Mouse (Mus musculus) heart, embryonic 16.5 days (tissue): ENCODE data around the gene Fbxw11. TPM values are rescaled to one million over a fixed set of nuclear protein-coding genes. Genes with fewer than 3 reads are reported as not detected.

Experiments
- ATAC-seq: fragments of 200-750 bp; cut with Nextera tagmentation; replicated peaks from 2 replicates; pipeline ENCODE4 v1.8.0; 2017; ENCODE audit warnings: moderate number of reproducible peaks; ENCODE audit not compliant: insufficient read depth, low FRiP score; ENCODE audit errors: extremely low read depth
- H3K27ac ChIP-seq: fragments of 300-500 bp; sonication (generic); 2 replicates; pipeline ENCODE4 v1.5.1; 2014; ENCODE audit warnings: mild to moderate bottlenecking, low read length, control low read depth, moderate library complexity
- H3K27me3 ChIP-seq: fragments of 300-500 bp; sonication (generic); 2 replicates; pipeline ENCODE4 v1.6.1; 2014; ENCODE audit warnings: low read length, mixed read lengths; ENCODE audit not compliant: control insufficient read depth, insufficient read depth
- H3K36me3 ChIP-seq: fragments of 300-500 bp; sonication (generic); 2 replicates; pipeline ENCODE4 v1.6.1; 2014; ENCODE audit not compliant: control insufficient read depth, insufficient read depth
- H3K4me1 ChIP-seq: fragments of 300-500 bp; sonication (generic); 2 replicates; pipeline ENCODE4 v1.6.1; 2014; ENCODE audit warnings: low read length, mixed read lengths; ENCODE audit not compliant: control insufficient read depth, insufficient read depth
- H3K4me2 ChIP-seq: fragments of 300-500 bp; sonication (generic); 2 replicates; pipeline ENCODE4 v1.6.1; 2014; ENCODE audit warnings: low read depth, mild to moderate bottlenecking, control low read depth, low read length
- H3K4me3 ChIP-seq: fragments of 300-500 bp; sonication (generic); 2 replicates; pipeline ENCODE4 v1.5.1; 2014; ENCODE audit warnings: mild to moderate bottlenecking, control low read depth, low read length
- H3K9ac ChIP-seq: fragments of 300-500 bp; sonication (generic); 2 replicates; pipeline ENCODE4 v1.6.1; 2014; ENCODE audit warnings: low read length, control low read depth
- H3K9me3 ChIP-seq: fragments of 300-500 bp; sonication (generic); replicated peaks from 2 replicates; pipeline ENCODE4 v1.6.1; 2016; ENCODE audit warnings: low read length; ENCODE audit not compliant: control insufficient read depth
- WGBS: fragments of 180-500 bp; shearing (Covaris S2); extraction: QIAGEN DNeasy Blood & Tissue Kit; methylation state at CpG from one replicate; pipeline ENCODE4 v1.1.7; 2014; 5-methylcytosine and 5-hydroxymethylcytosine counted together
- polyA plus RNA-seq: library from polyadenylated mRNA; unstranded; fragments of >200 nt; fragmentation: Nextera tagmentation; extraction: Ambion mirVana; gene quantifications from 2 replicates; pipeline ENCODE4 v1.2.1, GENCODE M21; 2015

The Fbxw11 gene
- polyA plus RNA-seq: 63.5 and 70.5 TPM in 2 replicates

- ATAC-seq: peak; percentile 92
- H3K4me2 ChIP-seq: peak within 1 kb of the TSS; percentile 82
- WGBS: under 1% methylated on average over 54 of the region's 64 CpGs
- peaks cover 26% of the 10 kb centered on the region for H3K4me1 ChIP-seq
- H3K4me3 ChIP-seq: peak within 1 kb of the TSS; percentile 97
- no peaks in the 10 kb centered on the region for H3K36me3 ChIP-seq
- peak within 1 kb of the TSS; percentile 97 for H3K27ac ChIP-seq
- H3K9ac ChIP-seq: peak within 1 kb of the TSS; percentile 98
- no peaks in the 10 kb centered on the region for H3K27me3 ChIP-seq
- no peaks in the 10 kb centered on the region for H3K9me3 ChIP-seq
Measured at GRCm38 (mm10) chr11:32642249-32642876, at the start of gene Fbxw11. TSS of gene Fbxw11 (plus strand) at chr11:32642724.

GRCm38 (mm10) chr11:32593081-32593480 lies 49.4 kb upstream of the Fbxw11 start:
- 78% methylated on average over 7 of the region's 7 CpGs for WGBS

DNA sequence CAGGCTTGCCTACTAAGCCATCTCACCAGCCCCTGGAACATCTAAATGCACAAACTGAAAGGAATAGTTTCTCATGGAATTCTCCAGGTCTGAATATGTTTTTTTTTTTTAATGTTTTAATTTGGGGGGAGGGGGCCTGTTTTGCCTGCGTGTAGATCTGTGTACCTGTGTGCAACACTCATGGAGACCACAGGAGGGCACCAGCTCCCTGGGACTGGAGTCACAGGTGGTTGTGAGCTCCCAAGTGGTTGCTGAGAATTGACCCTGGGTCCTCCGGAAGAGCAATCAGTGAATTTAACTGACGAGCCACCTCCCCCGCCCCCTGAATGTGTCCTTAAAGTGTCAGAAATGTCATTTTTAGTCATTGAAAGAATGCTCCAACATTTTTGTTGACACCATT lies 48.4 kb upstream of the Fbxw11 start:
- Histone ChIP-seq H3K4me3 (no peak overlapping the region), H3K27me3 (no peaks in the 10 kb centered on the region), H3K4me1 (no peaks in the 10 kb centered on the region), H3K9ac (no peak overlapping the region), H3K36me3 (peaks cover 3% of the 10 kb centered on the region), H3K4me2 (no peak overlapping the region), H3K27ac (no peak overlapping the region), H3K9me3 (peaks cover 4% of the 10 kb centered on the region; the same call in 1 of the 2 replicates)
- WGBS: 85% methylated on average over 4 of the region's 4 CpGs
- no peak for ATAC-seq

More at GRCm38 (mm10) chr11:32593081-32593480, 49.4 kb upstream of the Fbxw11 start:
- Histone ChIP-seq H3K9ac (no peak overlapping the region), H3K4me1 (no peaks in the 10 kb centered on the region), H3K36me3 (peaks cover 3% of the 10 kb centered on the region), H3K4me3 (no peak overlapping the region), H3K27me3 (no peaks in the 10 kb centered on the region), H3K9me3 (peaks cover 4% of the 10 kb centered on the region; the same call in 1 of the 2 replicates), H3K27ac (no peak overlapping the region), H3K4me2 (no peak overlapping the region)
- ATAC-seq: no peak

DNA sequence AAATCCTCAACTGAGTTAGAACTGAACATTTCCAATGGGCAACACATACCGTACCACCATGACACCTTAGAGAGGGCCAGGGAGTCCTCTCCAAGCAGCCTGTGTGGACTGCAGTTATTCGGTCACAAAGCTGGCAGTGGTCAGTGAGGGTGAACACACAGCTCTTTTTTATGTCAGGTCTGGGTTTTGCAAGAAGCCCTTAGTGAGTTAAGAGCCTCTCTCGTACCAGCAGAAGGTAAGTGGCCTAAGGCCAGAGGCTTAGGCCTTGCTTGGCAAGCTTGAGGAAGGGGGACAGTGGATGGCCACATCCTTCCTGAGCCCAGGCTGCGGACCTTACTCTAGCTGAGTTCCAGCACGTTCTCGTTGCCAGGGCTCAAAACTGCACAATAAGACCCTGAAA lies 42.2 kb upstream of the Fbxw11 start:
- Histone ChIP-seq H3K4me1 (peaks cover 15% of the 10 kb centered on the region), H3K27me3 (no peaks in the 10 kb centered on the region), H3K4me2 (no peak overlapping the region), H3K36me3 (no peaks in the 10 kb centered on the region), H3K9ac (no peak overlapping the region), H3K9me3 (no peaks in the 10 kb centered on the region; the same call in 1 of the 2 replicates), H3K4me3 (no peak overlapping the region), H3K27ac (no peak overlapping the region)
- ATAC-seq: no peak
- 89% methylated on average over 6 of the region's 6 CpGs for WGBS

DNA sequence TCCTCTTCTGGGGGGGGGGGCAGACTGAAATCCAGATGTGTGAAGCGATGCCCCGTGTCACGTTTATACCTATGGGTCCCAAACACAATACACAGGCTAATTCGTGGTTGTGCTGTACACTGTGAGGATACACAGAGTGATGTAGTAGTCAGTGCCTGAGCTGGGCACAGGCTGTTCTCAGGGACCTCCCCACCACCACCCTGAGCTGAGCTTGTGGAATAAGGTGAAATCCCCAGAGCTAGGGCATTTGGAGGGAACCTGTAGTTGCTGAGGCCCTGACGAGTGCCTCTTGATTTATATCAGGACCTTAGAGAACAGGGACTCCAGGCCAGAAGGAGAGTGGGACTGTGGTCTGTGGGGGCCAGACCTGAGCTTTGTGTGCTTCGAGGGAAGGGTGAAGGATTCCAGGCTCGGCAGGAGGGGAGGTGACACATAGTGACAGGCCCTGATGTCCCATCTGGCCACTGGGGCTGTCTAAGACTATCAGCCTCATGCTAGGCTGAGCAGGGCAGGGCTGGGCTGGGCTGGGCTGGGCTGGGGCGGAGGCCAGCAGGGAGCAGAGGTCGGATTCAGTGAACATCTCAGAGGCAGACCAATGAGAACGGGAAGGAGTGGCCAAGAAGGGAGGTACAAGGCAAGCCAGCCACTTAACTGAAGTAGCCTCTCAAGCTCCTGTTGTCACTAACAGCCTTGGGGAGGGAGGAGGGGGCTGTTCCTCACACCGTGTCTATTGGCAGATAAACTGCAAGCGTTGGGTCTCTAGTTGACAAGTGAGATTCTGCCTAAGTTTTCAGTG lies 40.8 kb upstream of the Fbxw11 start:
- H3K27ac ChIP-seq: no peak overlapping the region
- 39% methylated on average over 12 of the region's 12 CpGs for WGBS
- H3K4me1 ChIP-seq: peaks cover 16% of the 10 kb centered on the region
- H3K4me3 ChIP-seq: no peak overlapping the region
- no peaks in the 10 kb centered on the region for H3K27me3 ChIP-seq
- no peaks in the 10 kb centered on the region for H3K36me3 ChIP-seq
- no peak overlapping the region for H3K9ac ChIP-seq
- 0 out of 2 replicates have a peak, but pooled peaks have one; percentile 33 for ATAC-seq
- no peaks in the 10 kb centered on the region for H3K9me3 ChIP-seq
- peak overlapping the region; percentile 25; the same call in 1 of the 2 replicates for H3K4me2 ChIP-seq

- no peaks in the 10 kb centered on the region for H3K27me3 ChIP-seq
- 33% methylated on average over 4 of the region's 4 CpGs for WGBS
- H3K4me3 ChIP-seq: no peak overlapping the region
- peaks cover 2% of the 10 kb centered on the region; the same call in 1 of the 2 replicates for H3K36me3 ChIP-seq
- H3K27ac ChIP-seq: peak overlapping the region; percentile 68
- H3K4me2 ChIP-seq: peak overlapping the region; percentile 12; the same call in 1 of the 2 replicates
- no peak for ATAC-seq
- no peak overlapping the region for H3K9ac ChIP-seq
- no peaks in the 10 kb centered on the region for H3K9me3 ChIP-seq
- peaks cover 16% of the 10 kb centered on the region for H3K4me1 ChIP-seq
Measured at GRCm38 (mm10) chr11:32604663-32605062, 37.9 kb upstream of the Fbxw11 start.

GRCm38 (mm10) chr11:32605131-32605860 lies 37.2 kb upstream of the Fbxw11 start:
- 26% methylated on average over 7 of the region's 7 CpGs for WGBS
- peak overlapping the region; percentile 68 for H3K27ac ChIP-seq
- peaks cover 16% of the 10 kb centered on the region for H3K4me1 ChIP-seq
- peak; percentile 74 for ATAC-seq
- no peaks in the 10 kb centered on the region for H3K27me3 ChIP-seq
- H3K4me3 ChIP-seq: no peak overlapping the region
- H3K4me2 ChIP-seq: peak overlapping the region; percentile 12; the same call in 1 of the 2 replicates
- H3K9me3 ChIP-seq: no peaks in the 10 kb centered on the region
- peaks cover 2% of the 10 kb centered on the region; the same call in 1 of the 2 replicates for H3K36me3 ChIP-seq
- no peak overlapping the region for H3K9ac ChIP-seq

- 59% methylated on average over 3 of the region's 3 CpGs for WGBS
- Histone ChIP-seq H3K4me1 (peaks cover 16% of the 10 kb centered on the region), H3K27me3 (no peaks in the 10 kb centered on the region), H3K4me2 (no peak overlapping the region), H3K9me3 (no peaks in the 10 kb centered on the region), H3K36me3 (peaks cover 2% of the 10 kb centered on the region; the same call in 1 of the 2 replicates), H3K4me3 (no peak overlapping the region), H3K9ac (no peak overlapping the region), H3K27ac (no peak overlapping the region)
- no peak for ATAC-seq
Measured at GRCm38 (mm10) chr11:32605907-32606306, 36.6 kb upstream of the Fbxw11 start.
